Mouse (Mus musculus) naive thymus-derived CD4-positive, alpha-beta T cell, adult 2 months (primary cell): ENCODE results near the gene Kif1a.
"Not testable (repeated sequence)": the region's sequence is repeated elsewhere in the genome, so short reads cannot be mapped to it uniquely, and the experiment has no call there.

Experiments
- DNase-seq: peaks from one replicate; pipeline ENCODE4 v3.0.0-alpha.2; 2011; ENCODE audit warnings: low read depth

Gene Kif1a

GRCm38 (mm10) chr1:92970791-92971190 is 131.0 kb downstream of the Kif1a start:
- not testable (repeated sequence) for DNase-seq
